Mouse (Mus musculus) embryonic facial prominence, embryonic 13.5 days (tissue): ENCODE data around the gene Tfdp1. TPM values are rescaled to one million over a fixed set of nuclear protein-coding genes. Genes with fewer than 3 reads are reported as not detected.

Source experiments
- ATAC-seq: fragments of 200-750 bp; cut with Nextera tagmentation; 2 replicates; pipeline ENCODE4 v1.8.0; 2017; ENCODE audit warnings: low read depth; ENCODE audit not compliant: insufficient number of reproducible peaks, insufficient read depth, low FRiP score, low TSS enrichment
- H3K27ac ChIP-seq: fragments of 300-500 bp; sonication (generic); 2 replicates; pipeline ENCODE4 v1.5.1; 2015; ENCODE audit warnings: moderate library complexity, mild to moderate bottlenecking, inconsistent platforms
- H3K27me3 ChIP-seq: fragments of 300-500 bp; sonication (generic); 2 replicates; pipeline ENCODE4 v1.6.1; 2015; ENCODE audit warnings: mild to moderate bottlenecking, inconsistent platforms
- H3K36me3 ChIP-seq: fragments of 300-500 bp; sonication (generic); 2 replicates; pipeline ENCODE4 v1.6.1; 2015; ENCODE audit warnings: mild to moderate bottlenecking, inconsistent platforms
- H3K4me1 ChIP-seq: fragments of 300-500 bp; sonication (generic); 2 replicates; pipeline ENCODE4 v1.6.1; 2015; ENCODE audit warnings: inconsistent platforms
- H3K4me2 ChIP-seq: fragments of 300-500 bp; sonication (generic); 2 replicates; pipeline ENCODE4 v1.6.1; 2015; ENCODE audit warnings: moderate library complexity, mild to moderate bottlenecking, inconsistent platforms
- H3K4me3 ChIP-seq: fragments of 300-500 bp; sonication (generic); 2 replicates; pipeline ENCODE4 v1.5.1; 2015; ENCODE audit warnings: mild to moderate bottlenecking, inconsistent platforms
- H3K9ac ChIP-seq: fragments of 300-500 bp; sonication (generic); 2 replicates; pipeline ENCODE4 v1.6.1; 2015; ENCODE audit warnings: mild to moderate bottlenecking, inconsistent platforms
- H3K9me3 ChIP-seq: fragments of 300-500 bp; sonication (generic); 2 replicates; pipeline ENCODE4 v1.6.1; 2016; ENCODE audit warnings: inconsistent platforms
- WGBS: fragments of 180-500 bp; shearing (Covaris S2); methylation state at CpG from one replicate; pipeline ENCODE4 v1.1.7; 2015; ENCODE audit warnings: mixed read lengths; 5-methylcytosine and 5-hydroxymethylcytosine counted together
- polyA plus RNA-seq: library from polyadenylated mRNA; unstranded; fragments of >200 nt; fragmentation: Nextera tagmentation; extraction: Ambion mirVana; gene quantifications from 2 replicates; pipeline ENCODE4 v1.2.1, GENCODE M21; 2015

Tfdp1 gene
- polyA plus RNA-seq, 1 experiment from 2014 or later = 166 TPM

DNA sequence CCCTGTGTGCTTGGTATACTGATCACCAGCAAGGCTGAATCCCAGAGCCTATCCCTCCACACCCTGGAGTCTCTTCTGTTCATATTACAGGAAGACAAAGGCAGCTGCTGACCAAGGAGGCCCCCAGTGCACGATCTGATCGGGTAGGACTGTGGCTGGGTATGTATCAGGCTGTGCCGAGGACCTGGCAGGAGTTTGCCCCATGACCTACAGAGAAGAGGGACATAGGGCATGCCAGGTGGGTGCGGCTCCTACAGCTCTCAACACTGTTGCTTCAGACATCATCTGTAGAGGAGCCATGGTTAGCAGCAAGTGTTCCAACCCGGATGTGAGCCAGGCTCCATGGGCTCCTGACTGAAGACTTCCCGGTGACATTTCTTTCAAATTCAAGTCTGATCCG is 55.3 kb downstream of the Tfdp1 start:
- Histone ChIP-seq H3K9ac (no peak overlapping the region), H3K27ac (no peak overlapping the region), H3K4me1 (no peaks in the 10 kb centered on the region), H3K9me3 (no peaks in the 10 kb centered on the region), H3K27me3 (no peaks in the 10 kb centered on the region), H3K36me3 (no peaks in the 10 kb centered on the region), H3K4me3 (no peak overlapping the region), H3K4me2 (no peak overlapping the region)
- ATAC-seq = no peak
- 87% methylated on average over 7 of the region's 7 CpGs for WGBS

DNA sequence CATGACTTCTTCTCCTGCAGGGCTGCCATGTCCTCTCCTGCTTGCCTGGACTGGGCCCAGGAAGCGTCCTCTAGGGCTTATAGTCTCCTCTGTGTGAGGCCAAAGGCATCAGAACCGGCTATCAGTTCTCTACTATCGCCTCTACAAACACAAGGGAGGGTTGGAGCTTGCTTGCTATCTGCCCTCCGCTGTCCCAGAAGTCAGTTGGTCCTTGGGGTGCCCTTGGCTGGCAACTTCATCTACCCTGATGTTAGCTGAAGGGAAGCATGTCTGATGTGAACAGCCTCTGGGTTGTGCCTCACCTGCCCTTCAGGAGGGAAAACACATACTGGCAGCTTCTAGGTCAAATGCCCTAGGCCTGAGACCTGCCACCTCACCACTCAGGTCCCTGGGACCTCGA is 58.2 kb downstream of the Tfdp1 start, which contains the start of gene Atp4b:
Gene Atp4b, minus strand, starts transcription at position 101 of the 400 bp plus-strand sequence.
- WGBS = 79% methylated on average over 5 of the region's 5 CpGs
- Histone ChIP-seq H3K27me3 (no peaks in the 10 kb centered on the region), H3K4me3 (no peak within 1 kb of the TSS), H3K36me3 (no peaks in the 10 kb centered on the region), H3K4me2 (no peak within 1 kb of the TSS), H3K4me1 (no peaks in the 10 kb centered on the region), H3K9ac (no peak within 1 kb of the TSS), H3K9me3 (no peaks in the 10 kb centered on the region), H3K27ac (no peak within 1 kb of the TSS)
- ATAC-seq = no peak

DNA sequence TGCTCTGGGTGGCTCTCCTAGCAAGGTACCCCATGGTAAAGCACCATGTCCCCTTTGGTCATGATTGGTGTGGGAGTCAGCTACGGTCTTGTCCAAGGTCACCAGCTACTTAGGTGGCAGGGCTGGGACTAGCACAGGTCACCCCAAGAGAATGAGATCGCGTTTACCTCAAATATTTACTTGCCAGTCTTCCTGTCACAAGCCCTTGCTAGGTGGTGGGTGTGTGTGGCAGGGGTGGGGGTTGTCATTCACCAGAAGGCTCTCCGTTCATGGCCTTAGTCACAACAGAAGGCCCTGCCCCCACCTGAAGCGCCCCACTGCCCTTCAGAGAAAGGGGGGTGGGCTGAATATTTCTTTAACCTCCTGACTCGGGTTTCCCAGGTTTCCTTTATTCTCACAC is 65.0 kb downstream of the Tfdp1 start:
- Histone ChIP-seq H3K36me3 (no peaks in the 10 kb centered on the region), H3K27me3 (no peaks in the 10 kb centered on the region), H3K4me3 (no peak overlapping the region), H3K9ac (no peak overlapping the region), H3K9me3 (no peaks in the 10 kb centered on the region), H3K4me1 (no peaks in the 10 kb centered on the region), H3K27ac (no peak overlapping the region), H3K4me2 (no peak overlapping the region)
- no peak for ATAC-seq
- WGBS = 67% methylated on average over 6 of the region's 6 CpGs

DNA sequence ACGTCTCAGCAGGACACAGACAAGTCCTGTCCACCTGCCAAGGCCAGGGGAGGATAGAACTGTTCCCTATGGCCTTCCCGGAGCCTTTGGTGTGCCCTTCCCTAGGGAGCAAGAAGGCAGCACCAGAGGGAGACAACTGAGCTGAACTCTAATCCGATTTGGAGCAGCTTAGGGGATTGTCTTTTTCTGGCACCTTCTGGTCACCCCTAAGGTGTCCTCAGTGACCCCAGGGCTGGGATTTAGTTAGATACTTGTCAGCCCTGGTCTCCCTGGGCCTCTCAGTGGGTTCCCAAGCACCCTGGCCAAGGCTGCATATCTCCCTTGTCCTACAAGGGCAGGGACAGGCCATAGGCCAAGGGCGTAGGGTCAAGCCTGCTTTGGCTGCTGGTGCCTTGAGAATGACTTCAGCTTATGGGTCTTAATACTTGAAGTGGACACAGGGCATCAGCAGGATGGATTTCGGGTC is 66.1 kb downstream of the Tfdp1 start, which contains the start of gene Grk1:
Gene Grk1, plus strand, starts transcription at position 416 of the 466 bp plus-strand sequence.
- H3K4me2 ChIP-seq = no peak within 1 kb of the TSS
- H3K27me3 ChIP-seq = no peaks in the 10 kb centered on the region
- no peak within 1 kb of the TSS for H3K9ac ChIP-seq
- 79% methylated on average over 5 of the region's 5 CpGs for WGBS
- H3K36me3 ChIP-seq = no peaks in the 10 kb centered on the region
- H3K27ac ChIP-seq = no peak within 1 kb of the TSS
- H3K4me1 ChIP-seq = no peaks in the 10 kb centered on the region
- ATAC-seq = no peak
- H3K9me3 ChIP-seq = no peaks in the 10 kb centered on the region
- H3K4me3 ChIP-seq = no peak within 1 kb of the TSS

DNA sequence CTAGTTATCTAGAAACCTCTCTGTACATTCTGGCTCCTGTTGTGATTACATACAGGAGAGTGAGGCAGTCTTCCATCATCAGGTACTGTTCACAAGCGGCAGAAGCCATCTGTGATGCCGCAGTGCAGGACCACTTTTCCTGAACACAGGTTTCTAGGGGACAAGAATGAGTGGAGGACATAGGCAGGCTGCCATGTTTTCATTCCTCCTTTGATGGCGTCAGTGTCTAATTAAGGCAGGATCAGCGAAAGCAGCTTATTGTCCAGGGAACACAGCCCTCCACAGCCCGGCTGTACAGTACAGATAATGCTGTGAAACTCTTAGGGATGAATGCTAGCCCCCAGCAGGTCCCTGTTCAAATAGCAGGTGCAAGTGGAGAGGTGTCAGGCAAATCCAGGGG is 67.5 kb downstream of the Tfdp1 start:
- Histone ChIP-seq H3K9me3 (no peaks in the 10 kb centered on the region), H3K4me2 (no peak overlapping the region), H3K27me3 (no peaks in the 10 kb centered on the region), H3K4me3 (no peak overlapping the region), H3K27ac (no peak overlapping the region), H3K36me3 (no peaks in the 10 kb centered on the region), H3K4me1 (no peaks in the 10 kb centered on the region), H3K9ac (no peak overlapping the region)
- no peak for ATAC-seq
- 75% methylated on average over 5 of the region's 5 CpGs for WGBS

DNA sequence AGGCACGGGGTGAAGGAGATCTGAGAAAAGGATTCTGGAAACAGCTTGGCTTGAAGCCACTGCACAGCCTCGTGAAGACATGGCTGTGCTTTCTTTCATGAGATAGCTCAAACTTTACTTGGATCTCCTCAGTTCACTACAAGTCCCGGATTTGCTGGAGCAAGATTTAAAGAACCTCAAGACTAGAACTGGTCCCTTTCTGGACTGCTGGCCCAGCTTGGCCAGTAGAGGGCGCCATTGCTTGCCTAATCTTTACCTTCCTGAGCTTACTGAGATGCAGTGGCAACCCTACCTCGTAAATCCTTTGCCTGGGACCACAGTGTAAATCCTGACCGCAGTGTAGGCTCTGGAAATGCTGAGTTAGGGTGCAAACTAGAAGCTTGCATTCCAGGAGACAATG is 73.0 kb downstream of the Tfdp1 start:
- Histone ChIP-seq H3K27me3 (no peaks in the 10 kb centered on the region), H3K4me3 (no peak overlapping the region), H3K36me3 (no peaks in the 10 kb centered on the region), H3K4me1 (no peaks in the 10 kb centered on the region), H3K27ac (no peak overlapping the region), H3K9ac (no peak overlapping the region), H3K9me3 (no peaks in the 10 kb centered on the region), H3K4me2 (no peak overlapping the region)
- no peak for ATAC-seq
- WGBS = 29% methylated on average over 6 of the region's 6 CpGs

DNA sequence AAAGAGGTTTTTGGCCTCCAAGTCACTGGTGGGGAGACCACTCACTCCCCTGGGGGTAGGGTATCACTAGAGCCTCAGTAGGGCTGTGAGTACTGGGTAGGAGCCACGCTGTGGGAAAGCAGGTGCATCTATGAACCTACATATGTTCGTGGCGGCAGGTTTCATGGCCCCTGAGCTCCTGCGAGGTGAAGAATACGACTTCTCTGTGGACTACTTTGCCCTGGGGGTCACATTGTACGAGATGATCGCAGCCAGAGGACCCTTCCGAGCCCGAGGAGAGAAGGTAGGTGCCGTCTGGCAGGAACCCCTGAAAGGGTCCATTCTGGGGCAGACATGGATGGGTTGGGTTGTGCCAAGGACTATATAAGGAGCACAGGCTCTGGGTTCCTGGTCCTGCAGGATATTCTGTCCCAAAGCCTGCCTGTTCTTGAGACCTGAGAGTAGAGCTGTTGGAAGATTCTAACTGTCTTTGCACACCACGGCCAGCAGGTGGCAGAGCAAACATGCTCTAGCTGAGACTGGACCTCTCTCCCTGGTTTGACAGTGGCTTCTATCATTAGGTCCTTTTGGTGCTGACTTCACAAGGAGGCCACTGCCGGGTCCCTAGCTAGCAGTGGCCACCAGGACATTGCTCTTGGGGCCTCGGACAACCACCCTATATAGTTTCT is 74.5 kb downstream of the Tfdp1 start:
- Histone ChIP-seq H3K4me1 (no peaks in the 10 kb centered on the region), H3K27me3 (no peaks in the 10 kb centered on the region), H3K9ac (no peak overlapping the region), H3K36me3 (no peaks in the 10 kb centered on the region), H3K27ac (no peak overlapping the region), H3K4me3 (no peak overlapping the region), H3K9me3 (no peaks in the 10 kb centered on the region), H3K4me2 (no peak overlapping the region)
- WGBS = 58% methylated on average over 13 of the region's 13 CpGs
- ATAC-seq = no peak

DNA sequence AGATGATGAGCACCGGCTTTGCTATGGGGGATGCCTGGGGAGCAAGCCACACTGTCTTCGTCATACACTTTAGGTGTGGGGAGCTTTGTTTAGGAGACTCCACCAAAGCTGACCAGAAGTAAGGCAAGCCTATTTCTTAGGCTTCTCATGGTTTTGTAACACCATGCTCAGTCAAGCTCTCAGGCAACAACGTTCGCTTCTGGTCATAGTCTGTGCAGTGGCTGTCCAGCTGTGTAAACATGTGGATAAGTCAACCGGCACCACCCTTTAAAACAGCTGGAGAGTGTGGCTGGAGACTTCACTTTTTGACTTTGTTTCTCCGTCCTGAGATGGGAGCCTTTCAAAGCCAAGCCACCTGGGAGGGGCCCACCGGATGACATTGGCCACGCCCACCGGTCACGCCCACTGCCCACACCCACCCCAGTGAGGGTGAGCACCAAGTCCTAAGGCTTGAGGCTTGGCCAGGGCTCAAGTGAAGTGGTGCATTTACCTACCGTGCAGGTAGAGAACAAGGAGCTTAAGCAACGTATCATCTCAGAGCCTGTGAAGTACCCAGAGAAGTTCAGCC is 75.4 kb downstream of the Tfdp1 start:
- Histone ChIP-seq H3K4me1 (no peaks in the 10 kb centered on the region), H3K27ac (no peak overlapping the region), H3K4me3 (no peak overlapping the region), H3K27me3 (no peaks in the 10 kb centered on the region), H3K4me2 (no peak overlapping the region), H3K9ac (no peak overlapping the region), H3K36me3 (no peaks in the 10 kb centered on the region), H3K9me3 (no peaks in the 10 kb centered on the region)
- ATAC-seq = no peak
- 49% methylated on average over 12 of the region's 12 CpGs for whole genome bisulfite sequencing

DNA sequence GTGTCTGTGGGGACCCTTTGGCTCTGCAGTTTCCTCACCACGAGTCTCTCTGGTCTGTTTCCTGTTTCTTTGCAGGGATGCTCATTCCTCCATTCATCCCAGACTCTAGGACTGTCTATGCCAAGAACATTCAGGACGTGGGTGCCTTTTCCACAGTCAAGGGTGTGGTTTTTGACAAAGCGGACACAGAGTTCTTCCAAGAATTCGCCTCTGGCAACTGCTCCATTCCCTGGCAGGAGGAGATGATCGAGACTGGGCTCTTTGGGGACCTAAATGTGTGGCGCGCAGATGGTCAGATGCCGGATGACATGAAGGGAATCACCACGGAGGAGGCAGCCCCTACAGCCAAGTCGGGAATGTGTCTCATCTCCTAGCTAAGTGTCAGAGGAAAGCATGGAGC is 77.3 kb downstream of the Tfdp1 start:
- Histone ChIP-seq H3K4me1 (no peaks in the 10 kb centered on the region), H3K4me3 (no peak overlapping the region), H3K36me3 (no peaks in the 10 kb centered on the region), H3K4me2 (no peak overlapping the region), H3K27ac (no peak overlapping the region), H3K9me3 (no peaks in the 10 kb centered on the region), H3K27me3 (no peaks in the 10 kb centered on the region), H3K9ac (no peak overlapping the region)
- no peak for ATAC-seq
- WGBS = 69% methylated on average over 10 of the region's 10 CpGs

DNA sequence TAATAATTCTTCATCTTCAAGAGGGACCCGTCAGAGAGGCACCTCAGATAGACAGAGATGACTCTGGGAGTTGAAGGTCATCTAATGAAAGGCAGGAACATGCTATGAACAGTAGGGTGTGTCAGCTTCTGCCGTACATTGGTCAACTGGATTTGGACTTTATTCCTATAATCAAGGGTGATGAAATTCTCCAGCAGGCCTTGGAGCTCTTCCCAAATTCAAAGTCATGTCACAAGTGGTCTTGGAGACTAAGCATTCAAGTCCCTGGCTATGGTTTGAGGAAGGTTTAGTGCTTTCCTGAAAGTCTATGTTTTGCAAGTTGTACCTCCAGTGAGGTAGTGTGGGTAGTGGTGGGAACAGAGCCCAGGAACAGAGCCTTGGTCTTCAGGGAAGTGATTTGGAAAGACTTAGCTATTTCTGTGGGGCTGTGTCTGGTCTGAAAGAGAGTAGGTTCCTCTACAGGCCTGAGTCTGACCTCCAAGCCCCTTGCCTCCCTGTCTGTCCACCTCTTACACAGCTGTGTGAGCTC is 80.6 kb downstream of the Tfdp1 start:
- no peaks in the 10 kb centered on the region for H3K36me3 ChIP-seq
- H3K4me2 ChIP-seq = no peak overlapping the region
- no peak for ATAC-seq
- no peak overlapping the region for H3K27ac ChIP-seq
- 71% methylated on average over 2 of the region's 2 CpGs for WGBS
- H3K9me3 ChIP-seq = no peaks in the 10 kb centered on the region
- no peak overlapping the region for H3K9ac ChIP-seq
- H3K27me3 ChIP-seq = no peaks in the 10 kb centered on the region
- no peak overlapping the region for H3K4me3 ChIP-seq
- H3K4me1 ChIP-seq = no peaks in the 10 kb centered on the region

DNA sequence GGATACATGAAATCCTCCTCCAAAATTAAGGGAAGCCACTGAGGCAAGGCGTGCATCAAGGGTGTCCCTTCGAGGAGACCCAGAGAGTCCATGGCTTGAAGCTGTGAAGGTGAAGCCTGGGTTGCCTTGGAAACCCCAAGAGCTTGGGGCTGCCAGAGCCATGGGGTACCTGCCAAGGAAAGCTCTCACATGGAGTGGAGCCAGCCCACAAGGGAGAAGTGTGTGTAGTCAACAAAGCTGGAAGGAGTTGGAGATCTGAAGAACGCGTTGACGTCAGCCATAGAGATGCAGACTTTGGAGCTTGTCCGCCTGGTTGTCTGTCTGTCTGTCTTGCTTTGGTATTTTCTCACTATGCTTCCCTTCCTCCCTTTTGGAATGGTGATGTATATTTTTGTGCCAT is 82.4 kb downstream of the Tfdp1 start:
- no peak overlapping the region for H3K27ac ChIP-seq
- no peaks in the 10 kb centered on the region for H3K4me1 ChIP-seq
- H3K4me2 ChIP-seq = no peak overlapping the region
- no peaks in the 10 kb centered on the region for H3K27me3 ChIP-seq
- no peak for ATAC-seq
- no peak overlapping the region for H3K4me3 ChIP-seq
- H3K9me3 ChIP-seq = no peaks in the 10 kb centered on the region
- H3K9ac ChIP-seq = no peak overlapping the region
- no peaks in the 10 kb centered on the region for H3K36me3 ChIP-seq
- WGBS = 84% methylated on average over 6 of the region's 6 CpGs

DNA sequence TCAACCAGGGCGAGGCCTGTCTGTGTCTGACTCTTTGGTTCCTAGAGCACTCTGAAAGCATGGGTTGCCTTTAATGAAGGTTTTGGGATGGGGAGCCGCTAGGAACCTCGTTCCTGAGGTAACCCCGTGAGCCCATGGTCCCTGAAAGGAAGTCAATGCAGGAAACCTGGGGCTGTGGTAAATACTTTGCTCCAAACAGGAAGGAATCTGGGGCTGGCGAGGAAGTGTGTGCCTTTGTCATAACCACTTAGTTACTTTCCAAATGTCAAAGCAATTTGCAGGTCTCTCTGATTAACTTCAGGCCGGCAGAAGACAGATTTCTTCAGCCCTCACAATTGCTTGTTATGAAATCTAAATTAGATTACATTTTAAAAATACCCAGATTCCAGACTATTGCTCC is 88.8 kb downstream of the Tfdp1 start:
- H3K27me3 ChIP-seq = no peaks in the 10 kb centered on the region
- no peaks in the 10 kb centered on the region for H3K4me1 ChIP-seq
- H3K4me3 ChIP-seq = no peak overlapping the region
- no peaks in the 10 kb centered on the region for H3K9me3 ChIP-seq
- H3K27ac ChIP-seq = no peak overlapping the region
- H3K9ac ChIP-seq = no peak overlapping the region
- ATAC-seq = no peak
- no peaks in the 10 kb centered on the region for H3K36me3 ChIP-seq
- 61% methylated on average over 6 of the region's 6 CpGs for WGBS
- no peak overlapping the region for H3K4me2 ChIP-seq
